Mouse (Mus musculus): ENCODE measurements around the gene Rhbg. TPM values are rescaled to one million over a fixed set of nuclear protein-coding genes. Genes with fewer than 3 reads are reported as not detected.

Gene Rhbg
- polyA plus RNA-seq, 1 experiment from 2014 or later, result 1.3 TPM

- Histone ChIP-seq H3K4me2 (no peak overlapping the region), H3K9me3 (no peaks in the 10 kb centered on the region), H3K4me3 (replicated peaks) (no peak overlapping the region), H3K9ac (replicated peaks) (no peak overlapping the region), H3K4me1 (replicated peaks) (peaks cover 9% of the 10 kb centered on the region; the same call in 1 of the 2 replicates), H3K36me3 (no peaks in the 10 kb centered on the region), H3K27me3 (peaks cover 100% of the 10 kb centered on the region), H3K27ac (no peak overlapping the region)
- no peak for ATAC-seq (ENCODE audit: insufficient number of reproducible peaks, insufficient read depth, low FRiP score, low TSS enrichment, low read depth)
- WGBS, result 2% methylated on average over 14 of the region's 14 CpGs
Observed at GRCm38 (mm10) chr3:88206901-88207371, 47.6 kb downstream of the Rhbg start.

- no peak for ATAC-seq (ENCODE audit: insufficient number of reproducible peaks, insufficient read depth, low FRiP score, low TSS enrichment, low read depth)
- H3K4me1 ChIP-seq (replicated peaks), result peaks cover 9% of the 10 kb centered on the region; the same call in 1 of the 2 replicates
Observed at GRCm38 (mm10) chr3:88206500-88206899, 48.0 kb downstream of the Rhbg start.

DNA sequence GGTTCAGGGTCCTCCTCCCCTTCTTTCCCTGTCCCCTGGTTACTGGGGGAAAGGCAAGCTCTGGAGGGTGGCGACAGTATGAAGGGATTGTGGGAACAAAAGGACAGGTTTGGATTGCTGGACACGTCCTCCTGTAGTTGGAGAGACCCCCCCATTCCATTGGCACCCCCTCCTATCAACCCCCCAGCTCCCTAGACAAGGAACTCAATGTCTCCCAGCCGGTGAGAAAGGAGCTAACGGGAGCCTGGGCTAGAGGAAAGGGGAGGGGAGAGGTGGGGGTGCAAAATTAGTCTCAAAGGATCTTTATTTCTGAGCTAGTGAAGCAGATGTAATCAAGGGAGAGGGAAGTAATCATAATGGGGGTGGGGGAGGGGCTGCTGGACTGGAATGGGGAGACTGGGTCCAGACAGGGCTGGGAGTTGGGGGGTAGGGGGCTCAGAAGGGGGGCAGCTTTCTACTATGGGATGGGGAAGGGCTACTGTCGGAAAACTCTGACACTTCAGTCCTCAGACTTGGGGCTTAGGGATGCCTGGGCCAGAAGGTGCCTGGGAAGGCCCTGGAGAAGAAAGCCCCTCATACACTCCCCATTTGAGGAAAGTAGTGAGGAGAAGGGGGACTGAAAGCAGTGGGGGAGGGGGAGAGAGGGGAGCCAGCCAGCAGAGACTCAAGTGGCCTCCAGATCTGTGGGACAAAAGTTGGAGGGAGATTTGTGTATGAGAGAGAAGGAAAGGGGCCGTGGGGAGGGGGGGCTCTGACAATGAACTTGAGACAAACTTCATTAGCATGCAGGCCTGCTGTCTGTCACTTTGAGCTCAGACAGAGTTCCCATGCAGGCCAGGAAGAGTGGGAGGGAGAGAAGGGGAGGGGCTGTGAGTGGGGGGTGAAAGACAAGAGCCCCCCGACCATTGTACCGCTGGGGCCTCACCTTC lies 48.7 kb downstream of the Rhbg start:
- Histone ChIP-seq H3K36me3 (no peaks in the 10 kb centered on the region), H3K4me3 (replicated peaks) (no peak overlapping the region), H3K4me2 (no peak overlapping the region), H3K27ac (no peak overlapping the region), H3K9ac (replicated peaks) (no peak overlapping the region), H3K9me3 (no peaks in the 10 kb centered on the region), H3K27me3 (peaks cover 100% of the 10 kb centered on the region), H3K4me1 (replicated peaks) (peaks cover 11% of the 10 kb centered on the region; the same call in 1 of the 2 replicates)
- no peak for ATAC-seq (ENCODE audit: insufficient number of reproducible peaks, insufficient read depth, low FRiP score, low TSS enrichment, low read depth)
- WGBS, result 3% methylated on average over 8 of the region's 8 CpGs

More at GRCm38 (mm10) chr3:88206500-88206899, 48.0 kb downstream of the Rhbg start:
- no peaks in the 10 kb centered on the region for H3K36me3 ChIP-seq
- no peak overlapping the region for H3K4me2 ChIP-seq
- H3K9me3 ChIP-seq, result no peaks in the 10 kb centered on the region
- H3K27ac ChIP-seq, result no peak overlapping the region
- H3K9ac ChIP-seq (replicated peaks), result no peak overlapping the region
- H3K4me3 ChIP-seq (replicated peaks), result no peak overlapping the region
- peaks cover 100% of the 10 kb centered on the region for H3K27me3 ChIP-seq
- WGBS, result 5% methylated on average over 3 of the region's 3 CpGs

GRCm38 (mm10) chr3:88205176-88205562 lies 49.3 kb downstream of the Rhbg start:
- H3K9ac ChIP-seq (replicated peaks), result no peak overlapping the region
- no peak overlapping the region for H3K4me2 ChIP-seq
- ATAC-seq (ENCODE audit: insufficient number of reproducible peaks, insufficient read depth, low FRiP score, low TSS enrichment, low read depth), result no peak
- H3K9me3 ChIP-seq, result no peaks in the 10 kb centered on the region
- no peaks in the 10 kb centered on the region for H3K36me3 ChIP-seq
- H3K27me3 ChIP-seq, result peaks cover 100% of the 10 kb centered on the region
- H3K4me1 ChIP-seq (replicated peaks), result peaks cover 18% of the 10 kb centered on the region
- WGBS, result 4% methylated on average over 4 of the region's 4 CpGs
- no peak overlapping the region for H3K27ac ChIP-seq
- no peak overlapping the region for H3K4me3 ChIP-seq (replicated peaks)

DNA sequence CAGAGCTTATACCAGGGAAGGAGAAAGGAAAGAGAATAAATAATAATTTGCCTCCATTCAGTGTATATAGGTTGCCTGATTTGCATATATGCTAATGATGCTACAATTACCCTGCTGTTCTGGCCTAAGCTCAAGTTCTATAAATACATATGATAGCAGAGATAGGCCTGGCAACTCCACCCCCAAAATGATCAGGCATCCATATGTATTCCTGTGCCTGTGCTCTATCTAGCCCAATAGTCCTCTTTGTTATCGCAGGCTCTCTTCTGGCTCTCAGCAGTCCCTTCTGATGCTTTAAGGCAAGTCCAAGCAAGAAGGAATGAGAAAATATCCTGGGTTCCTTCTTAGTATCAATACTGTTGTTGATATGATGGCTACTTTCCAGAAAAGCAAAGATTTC lies 49.8 kb downstream of the Rhbg start:
- H3K4me1 ChIP-seq (replicated peaks), result peaks cover 18% of the 10 kb centered on the region
- ATAC-seq (ENCODE audit: insufficient number of reproducible peaks, insufficient read depth, low FRiP score, low TSS enrichment, low read depth), result no peak
- H3K9me3 ChIP-seq, result no peaks in the 10 kb centered on the region
- no peak overlapping the region for H3K4me2 ChIP-seq
- no peak overlapping the region for H3K27ac ChIP-seq
- no peaks in the 10 kb centered on the region for H3K36me3 ChIP-seq
- 21% methylated on average over 1 of the region's 1 CpGs for WGBS
- peaks cover 99% of the 10 kb centered on the region for H3K27me3 ChIP-seq
- H3K4me3 ChIP-seq (replicated peaks), result no peak overlapping the region
- H3K9ac ChIP-seq (replicated peaks), result no peak overlapping the region

DNA sequence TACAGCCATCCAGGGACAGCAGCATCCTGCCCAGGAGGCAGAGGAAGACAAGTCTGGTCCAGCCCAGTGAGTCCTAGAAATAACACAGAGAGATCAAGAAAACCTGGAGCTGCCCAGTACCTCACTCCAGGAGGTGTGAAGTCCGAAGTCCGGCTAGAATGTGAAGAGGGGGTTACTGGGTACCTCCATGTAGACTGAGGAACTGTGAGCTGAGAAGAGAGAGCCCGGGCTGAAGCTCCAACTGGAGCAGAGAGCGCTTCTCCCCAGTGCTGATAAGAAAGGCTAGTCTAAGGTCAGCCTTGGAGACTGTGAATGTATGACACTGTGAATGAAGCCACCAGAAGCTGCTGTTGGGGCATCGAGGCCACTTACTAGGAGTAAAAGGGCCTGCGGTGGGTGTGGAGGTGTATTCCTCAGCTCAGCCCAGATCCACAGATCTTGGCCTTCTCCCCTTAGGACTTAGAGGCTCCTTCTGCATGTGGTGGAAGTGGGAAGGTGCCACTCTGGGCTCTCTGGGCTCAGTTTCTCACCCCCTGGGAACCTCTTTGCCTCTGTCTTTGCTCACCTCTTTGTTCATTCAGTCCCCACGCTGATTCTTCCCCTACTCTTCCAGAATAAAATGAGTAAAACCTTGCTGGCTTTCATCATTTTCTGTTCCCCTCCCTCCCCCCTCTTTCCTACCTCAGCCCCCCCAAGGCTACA lies 50.4 kb downstream of the Rhbg start:
- ATAC-seq (ENCODE audit: insufficient number of reproducible peaks, insufficient read depth, low FRiP score, low TSS enrichment, low read depth), result no peak
- no peaks in the 10 kb centered on the region for H3K9me3 ChIP-seq
- no peak overlapping the region for H3K27ac ChIP-seq
- H3K4me2 ChIP-seq, result no peak overlapping the region
- WGBS, result 4% methylated on average over 7 of the region's 7 CpGs
- H3K36me3 ChIP-seq, result no peaks in the 10 kb centered on the region
- no peak overlapping the region for H3K4me3 ChIP-seq (replicated peaks)
- no peak overlapping the region for H3K9ac ChIP-seq (replicated peaks)
- H3K4me1 ChIP-seq (replicated peaks), result peaks cover 18% of the 10 kb centered on the region
- peaks cover 99% of the 10 kb centered on the region for H3K27me3 ChIP-seq

DNA sequence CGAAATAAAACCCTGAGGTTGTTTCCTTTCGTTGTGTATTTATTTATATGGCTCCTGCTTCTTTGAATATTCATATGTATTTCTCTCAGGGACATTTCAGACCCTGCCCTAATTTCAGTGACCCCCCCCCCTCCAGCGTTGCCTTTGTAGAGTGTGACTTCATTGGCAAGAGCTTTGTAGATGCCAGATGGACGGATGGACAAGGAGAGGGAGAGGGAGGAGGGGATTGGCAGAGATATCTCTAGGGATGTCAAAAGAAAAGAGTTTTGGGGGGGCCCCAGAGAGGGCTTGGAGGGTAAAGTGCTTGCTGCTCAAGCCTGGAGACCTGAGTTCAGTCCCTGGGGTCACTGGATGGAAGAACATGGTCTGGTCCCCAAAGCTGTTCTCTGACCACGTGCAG lies 51.1 kb downstream of the Rhbg start:
- Histone ChIP-seq H3K4me1 (replicated peaks) (peaks cover 18% of the 10 kb centered on the region), H3K4me3 (replicated peaks) (no peak overlapping the region), H3K27me3 (peaks cover 99% of the 10 kb centered on the region), H3K36me3 (no peaks in the 10 kb centered on the region), H3K4me2 (no peak overlapping the region), H3K9ac (replicated peaks) (no peak overlapping the region), H3K9me3 (no peaks in the 10 kb centered on the region), H3K27ac (no peak overlapping the region)
- WGBS, result 13% methylated on average over 5 of the region's 5 CpGs
- no peak for ATAC-seq (ENCODE audit: insufficient number of reproducible peaks, insufficient read depth, low FRiP score, low TSS enrichment, low read depth)

GRCm38 (mm10) chr3:88202986-88203385 lies 51.5 kb downstream of the Rhbg start:
- Histone ChIP-seq H3K4me1 (replicated peaks) (peaks cover 18% of the 10 kb centered on the region), H3K27me3 (peaks cover 99% of the 10 kb centered on the region), H3K36me3 (no peaks in the 10 kb centered on the region), H3K27ac (no peak overlapping the region), H3K4me3 (replicated peaks) (no peak overlapping the region), H3K4me2 (no peak overlapping the region), H3K9ac (replicated peaks) (no peak overlapping the region), H3K9me3 (no peaks in the 10 kb centered on the region)
- ATAC-seq (ENCODE audit: insufficient number of reproducible peaks, insufficient read depth, low FRiP score, low TSS enrichment, low read depth), result no peak
- 8% methylated on average over 6 of the region's 6 CpGs for WGBS

DNA sequence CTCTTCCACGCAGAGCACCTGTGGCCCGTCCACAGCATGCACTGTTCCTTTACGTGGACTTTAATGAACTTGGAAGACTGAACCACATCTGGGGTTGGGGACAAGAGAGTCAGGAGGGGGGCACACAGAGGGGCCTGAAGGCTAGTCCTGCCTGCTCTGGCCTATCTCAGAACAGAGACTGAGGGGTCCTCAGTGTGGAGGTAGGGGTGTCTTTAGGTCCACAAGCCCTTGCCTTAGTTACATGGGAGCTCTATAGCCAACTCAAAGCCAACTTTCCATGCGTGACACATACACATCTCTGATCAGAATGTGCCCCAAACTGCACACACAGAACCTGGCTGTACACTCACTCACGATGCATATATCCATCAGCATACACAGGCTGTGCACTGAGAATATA lies 52.9 kb downstream of the Rhbg start:
- Histone ChIP-seq H3K4me2 (no peak overlapping the region), H3K4me1 (replicated peaks) (peaks cover 12% of the 10 kb centered on the region), H3K9ac (replicated peaks) (no peak overlapping the region), H3K36me3 (no peaks in the 10 kb centered on the region), H3K27ac (no peak overlapping the region), H3K9me3 (no peaks in the 10 kb centered on the region), H3K4me3 (replicated peaks) (no peak overlapping the region), H3K27me3 (peaks cover 99% of the 10 kb centered on the region)
- 13% methylated on average over 5 of the region's 5 CpGs for WGBS
- ATAC-seq (ENCODE audit: insufficient number of reproducible peaks, insufficient read depth, low FRiP score, low TSS enrichment, low read depth), result no peak

GRCm38 (mm10) chr3:88200972-88201330 lies 53.6 kb downstream of the Rhbg start:
- peak overlapping the region; percentile 31 for H3K4me3 ChIP-seq (replicated peaks)
- H3K9ac ChIP-seq (replicated peaks), result no peak overlapping the region
- no peak overlapping the region for H3K27ac ChIP-seq
- no peaks in the 10 kb centered on the region for H3K9me3 ChIP-seq
- H3K4me2 ChIP-seq, result peak overlapping the region; percentile 44
- H3K4me1 ChIP-seq (replicated peaks), result peaks cover 12% of the 10 kb centered on the region
- H3K27me3 ChIP-seq, result peaks cover 99% of the 10 kb centered on the region
- no peak for ATAC-seq (ENCODE audit: insufficient number of reproducible peaks, insufficient read depth, low FRiP score, low TSS enrichment, low read depth)
- WGBS, result 1% methylated on average over 37 of the region's 37 CpGs
- no peaks in the 10 kb centered on the region for H3K36me3 ChIP-seq

DNA sequence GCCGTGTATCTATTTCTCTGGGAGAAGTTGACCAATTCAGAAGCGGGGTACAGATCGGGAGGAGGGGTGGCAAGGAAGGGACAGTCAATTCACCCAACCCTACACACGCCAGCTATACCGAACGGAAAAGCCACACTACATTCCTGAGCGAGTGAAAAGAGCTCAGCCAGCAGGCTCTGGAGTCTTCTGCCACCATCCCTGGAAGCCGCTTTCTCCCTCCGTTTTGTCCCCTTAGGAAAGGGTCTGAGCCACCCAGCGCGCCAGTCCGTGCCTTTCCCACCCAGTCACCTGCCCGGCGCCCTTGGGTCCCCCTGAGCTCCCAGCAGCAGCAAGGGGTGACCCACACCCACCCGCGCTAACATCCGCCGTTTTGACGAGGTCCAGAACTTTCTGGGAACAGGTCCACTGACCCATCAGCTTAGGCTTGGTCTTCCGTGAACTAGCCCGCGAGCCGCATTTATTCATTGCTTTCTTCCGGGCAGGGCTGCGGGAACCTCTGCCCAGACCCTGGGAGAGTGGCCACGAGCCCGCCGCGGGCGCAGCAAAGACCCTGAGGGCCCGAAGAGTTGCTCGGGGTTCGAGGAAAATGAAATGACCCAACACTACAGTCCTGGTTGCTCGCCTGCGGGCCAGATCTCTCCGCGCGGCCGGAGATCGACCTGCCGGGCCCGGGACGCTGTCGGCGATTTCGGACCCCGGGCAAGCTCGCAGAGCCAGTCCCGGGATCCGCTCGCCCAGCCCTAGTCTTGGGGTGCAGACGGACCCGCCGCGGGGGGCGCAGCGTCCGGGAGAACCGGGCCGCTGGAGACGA lies 54.1 kb downstream of the Rhbg start:
- no peak for ATAC-seq (ENCODE audit: insufficient number of reproducible peaks, insufficient read depth, low FRiP score, low TSS enrichment, low read depth)
- H3K27ac ChIP-seq, result no peak overlapping the region
- no peak overlapping the region for H3K9ac ChIP-seq (replicated peaks)
- H3K9me3 ChIP-seq, result no peaks in the 10 kb centered on the region
- peak overlapping the region; percentile 31 for H3K4me3 ChIP-seq (replicated peaks)
- no peaks in the 10 kb centered on the region for H3K36me3 ChIP-seq
- peaks cover 99% of the 10 kb centered on the region for H3K27me3 ChIP-seq
- H3K4me1 ChIP-seq (replicated peaks), result peaks cover 9% of the 10 kb centered on the region
- peak overlapping the region; percentile 44 for H3K4me2 ChIP-seq
- under 1% methylated on average over 61 of the region's 61 CpGs for WGBS
